Mouse (Mus musculus) C2C12 (cell line): ENCODE measurements around the gene Sorbs1. TPM values are rescaled to one million over a fixed set of nuclear protein-coding genes. Genes with fewer than 3 reads are reported as not detected.
A peak's percentile ranks its signal among the peaks of the same experiment; 100 is the strongest.

Experiments used
- H3K27me3 ChIP-seq: one replicate; pipeline ENCODE4 v1.6.1; 2011; ENCODE audit not compliant: control insufficient read depth, insufficient read depth, insufficient read length
- H3K36me3 ChIP-seq: one replicate; pipeline ENCODE4 v1.6.1; 2011; ENCODE audit not compliant: control insufficient read depth, insufficient read depth
- H3K4me3 ChIP-seq: one replicate; pipeline ENCODE4 v1.5.1; 2011; ENCODE audit warnings: mild to moderate bottlenecking, control low read depth; ENCODE audit not compliant: poor library complexity, insufficient read depth, severe bottlenecking
- H3K79me2 ChIP-seq: one replicate; pipeline ENCODE4 v1.6.1; 2011; ENCODE audit not compliant: control insufficient read depth, insufficient read depth
- H3K79me3 ChIP-seq: one replicate; pipeline ENCODE4 v1.6.1; 2011; ENCODE audit warnings: low read depth, control low read depth
- H3ac ChIP-seq: one replicate; pipeline ENCODE3; 2011; ENCODE audit warnings: low read depth; ENCODE audit not compliant: control insufficient read depth, insufficient read length
- CEBPB ChIP-seq: IDR thresholded peaks from one replicate; pipeline ENCODE4 v1.6.1; 2011; ENCODE audit warnings: low read depth, mild to moderate bottlenecking, control low read depth, moderate library complexity
- CTCF ChIP-seq: IDR thresholded peaks from one replicate; pipeline ENCODE4 v1.5.1; 2011; ENCODE audit not compliant: control insufficient read depth, insufficient read depth, insufficient read length
- FOSL1 ChIP-seq: IDR thresholded peaks from one replicate; pipeline ENCODE4 v1.8.0; 2011; ENCODE audit warnings: mild to moderate bottlenecking, low read length; ENCODE audit not compliant: poor library complexity, insufficient read depth, severe bottlenecking
- MAX ChIP-seq: IDR thresholded peaks from one replicate; pipeline ENCODE4 v1.6.1; 2011; ENCODE audit warnings: mild to moderate bottlenecking, control low read depth
- MYOD1 ChIP-seq: IDR thresholded peaks from one replicate; pipeline ENCODE4 v1.6.1; 2011; ENCODE audit warnings: low read depth; ENCODE audit not compliant: control insufficient read depth, insufficient read length
- MYOG ChIP-seq: IDR thresholded peaks from one replicate; pipeline ENCODE4 v1.6.1; 2011; ENCODE audit not compliant: control insufficient read depth, insufficient read length; ENCODE audit errors: extremely low read depth
- USF1 ChIP-seq: IDR thresholded peaks from one replicate; pipeline ENCODE4 v1.6.1; 2011; ENCODE audit warnings: low read depth, mild to moderate bottlenecking, control low read depth, moderate library complexity
- polyA plus RNA-seq: library from polyadenylated mRNA; unstranded; fragments of >200 nt; fragmentation: generic; extraction: Trizol; gene quantifications from one replicate; pipeline ENCODE4 v1.2.1, GENCODE M21; 2012; ENCODE audit warnings: missing spikeins

Sorbs1 gene
- polyA plus RNA-seq, 1 experiment, result 9.0 TPM

GRCm38 (mm10) chr19:40348175-40348574 lies 165.4 kb downstream of the Sorbs1 start:
- H3ac ChIP-seq, result no peak overlapping the region
- H3K79me3 ChIP-seq, result no peaks in the 10 kb centered on the region
- no peak for TF ChIP-seq CTCF
- no peak for TF ChIP-seq MAX
- no peak for TF ChIP-seq USF1
- TF ChIP-seq CEBPB, result no peak
- TF ChIP-seq MYOG, result no peak
- TF ChIP-seq MYOD1, result no peak
- no peak for TF ChIP-seq FOSL1
- no peaks in the 10 kb centered on the region for H3K79me2 ChIP-seq
- no peaks in the 10 kb centered on the region for H3K36me3 ChIP-seq
- H3K27me3 ChIP-seq, result no peaks in the 10 kb centered on the region
- H3K4me3 ChIP-seq, result no peak overlapping the region

DNA sequence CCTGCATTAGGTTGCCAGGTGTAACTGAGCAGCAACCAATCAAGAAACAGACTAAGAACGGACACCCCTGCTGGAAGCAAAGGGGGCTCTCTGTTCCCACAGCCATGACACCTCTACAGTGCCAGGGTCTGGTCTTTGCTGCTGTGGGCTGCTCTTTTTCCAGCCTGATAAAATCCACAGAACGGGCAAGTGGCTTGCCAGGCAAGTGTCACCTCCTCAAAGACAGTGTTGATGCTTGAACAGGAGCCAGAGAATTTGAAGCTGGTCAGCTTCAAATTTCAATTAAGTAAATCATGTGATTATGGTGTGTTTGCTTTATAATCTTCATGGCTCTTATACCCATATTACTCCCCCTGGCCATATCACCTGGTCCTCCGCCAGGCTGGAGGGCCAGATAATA lies 166.7 kb downstream of the Sorbs1 start:
- no peaks in the 10 kb centered on the region for H3K27me3 ChIP-seq
- no peaks in the 10 kb centered on the region for H3K79me3 ChIP-seq
- H3K79me2 ChIP-seq, result no peaks in the 10 kb centered on the region
- no peak overlapping the region for H3ac ChIP-seq
- H3K36me3 ChIP-seq, result no peaks in the 10 kb centered on the region
- TF ChIP-seq FOSL1 (no peak), CEBPB (no peak), MAX (no peak), MYOD1 (no peak), MYOG (no peak), USF1 (no peak), CTCF (no peak)
- H3K4me3 ChIP-seq, result no peak overlapping the region

DNA sequence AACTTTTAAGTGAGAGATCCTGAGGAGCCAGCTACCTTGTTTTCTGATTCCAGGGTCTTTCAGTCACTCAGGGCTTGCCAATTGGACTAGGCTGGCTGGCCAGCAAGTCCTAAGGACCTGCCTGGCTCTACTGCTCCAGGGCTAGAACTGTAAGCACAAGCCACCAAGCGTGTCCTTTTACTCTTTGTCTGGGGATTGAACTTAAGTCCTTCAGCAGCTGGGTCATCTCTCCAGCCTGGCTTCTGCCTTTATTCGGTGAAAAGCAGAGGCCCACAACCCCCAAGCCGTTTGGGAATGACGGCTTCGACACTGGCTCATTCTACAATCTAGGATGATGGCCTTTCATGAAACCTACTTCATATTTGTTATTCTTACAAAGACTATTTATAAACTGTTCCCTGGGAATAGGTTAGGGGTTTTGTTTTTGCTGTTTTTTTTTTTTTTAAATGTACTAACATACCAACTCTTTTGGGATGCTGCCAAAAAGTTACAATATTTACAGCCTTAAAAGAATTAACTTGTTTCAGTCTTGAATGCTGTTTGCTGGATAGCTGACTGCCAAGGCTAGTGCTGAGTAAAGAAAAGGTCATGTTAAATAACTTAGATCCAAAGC lies 167.2 kb downstream of the Sorbs1 start:
- Histone ChIP-seq H3ac (no peak overlapping the region), H3K36me3 (no peaks in the 10 kb centered on the region), H3K4me3 (no peak overlapping the region), H3K27me3 (no peaks in the 10 kb centered on the region), H3K79me3 (no peaks in the 10 kb centered on the region), H3K79me2 (no peaks in the 10 kb centered on the region)
- TF ChIP-seq MYOG, result no peak
- TF ChIP-seq MAX, result no peak
- no peak for TF ChIP-seq USF1
- no peak for TF ChIP-seq CTCF
- TF ChIP-seq MYOD1, result no peak
- TF ChIP-seq CEBPB, result no peak

DNA sequence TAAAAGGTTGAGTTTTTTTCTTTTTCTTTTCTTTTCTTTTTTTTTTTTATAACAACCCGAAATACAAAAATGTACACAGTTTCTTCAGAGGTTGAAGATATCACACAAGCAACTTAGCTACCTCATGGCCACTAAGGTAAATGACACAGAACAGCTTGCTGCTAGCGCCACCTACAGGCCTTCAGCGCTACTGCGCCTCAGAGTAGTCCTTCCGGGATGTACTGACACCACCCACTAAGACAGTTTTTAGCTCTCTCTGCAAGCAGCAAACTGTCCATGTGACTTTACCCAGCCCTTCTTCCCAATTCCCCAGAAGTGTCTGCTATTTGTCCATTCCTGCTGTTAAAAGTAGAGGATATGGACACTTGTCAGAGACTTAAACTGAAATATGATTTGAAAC lies 167.9 kb downstream of the Sorbs1 start:
- H3K79me3 ChIP-seq, result no peaks in the 10 kb centered on the region
- no peaks in the 10 kb centered on the region for H3K36me3 ChIP-seq
- no peak overlapping the region for H3ac ChIP-seq
- no peak overlapping the region for H3K4me3 ChIP-seq
- no peaks in the 10 kb centered on the region for H3K79me2 ChIP-seq
- peak; percentile 74 for TF ChIP-seq CTCF
- TF ChIP-seq CEBPB, result no peak
- peak; percentile 4 for TF ChIP-seq USF1
- no peak for TF ChIP-seq MYOD1
- no peaks in the 10 kb centered on the region for H3K27me3 ChIP-seq

DNA sequence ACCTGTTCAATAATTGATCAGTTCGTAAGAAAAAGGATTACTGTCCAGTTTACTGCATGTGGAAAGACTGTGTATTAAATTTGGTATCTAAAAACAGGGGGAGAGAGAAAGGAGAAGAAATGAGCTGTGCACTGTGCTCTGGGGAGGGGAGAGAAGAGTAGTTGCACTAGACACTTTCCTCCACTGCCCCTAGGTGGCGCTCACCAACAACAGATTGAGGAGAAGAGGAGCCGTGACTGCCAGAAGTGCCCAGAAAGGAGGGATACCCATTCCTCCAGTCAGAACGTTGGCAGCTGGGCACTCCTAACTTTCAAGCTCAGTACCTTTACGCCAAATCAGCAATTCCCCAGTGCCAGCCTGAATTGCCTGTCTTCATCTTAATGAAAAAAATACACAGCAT lies 170.6 kb downstream of the Sorbs1 start:
- Histone ChIP-seq H3K79me3 (no peaks in the 10 kb centered on the region), H3K36me3 (no peaks in the 10 kb centered on the region), H3K27me3 (no peaks in the 10 kb centered on the region), H3K4me3 (no peak overlapping the region), H3K79me2 (no peaks in the 10 kb centered on the region), H3ac (no peak overlapping the region)
- TF ChIP-seq USF1 (no peak), CTCF (peak; percentile 72)

- H3K4me3 ChIP-seq, result no peak overlapping the region
- no peaks in the 10 kb centered on the region for H3K27me3 ChIP-seq
- H3K79me2 ChIP-seq, result no peaks in the 10 kb centered on the region
- no peak for TF ChIP-seq CEBPB
- TF ChIP-seq MYOD1, result no peak
- no peak for TF ChIP-seq USF1
- no peaks in the 10 kb centered on the region for H3K79me3 ChIP-seq
- H3K36me3 ChIP-seq, result no peaks in the 10 kb centered on the region
- H3ac ChIP-seq, result no peak overlapping the region
Measured at GRCm38 (mm10) chr19:40341141-40341540, 172.4 kb downstream of the Sorbs1 start.
